Mouse (Mus musculus) liver, adult 2 months (tissue): ENCODE measurements at regions not wholly inside any gene's neighbourhood (a gene's known extent, or its start where the extent isn't known, plus 50 kb on each side); places are given as distances from the start of the nearest gene placed in this dataset.

Experiments
- DNase-seq: peaks from one replicate; pipeline ENCODE4 v3.0.0-alpha.2; 2011; ENCODE audit warnings: low read depth, low spot score; ENCODE audit errors: extremely low read depth
- H3K27ac ChIP-seq: fragments of 200-500 bp; replicated peaks from 2 replicates; pipeline ENCODE4 v1.5.1; 2012; ENCODE audit warnings: low read depth, mild to moderate bottlenecking, control low read depth, inconsistent platforms, low read length; ENCODE audit not compliant: insufficient read depth
- H3K27me3 ChIP-seq: fragments of 200-500 bp; 2 replicates; pipeline ENCODE4 v1.6.1; 2012; ENCODE audit warnings: mild to moderate bottlenecking, moderate library complexity, low read length, inconsistent platforms; ENCODE audit not compliant: control insufficient read depth, insufficient read depth
- H3K36me3 ChIP-seq: fragments of 200-500 bp; 2 replicates; pipeline ENCODE4 v1.6.1; 2012; ENCODE audit warnings: low read length, inconsistent platforms; ENCODE audit not compliant: control insufficient read depth, insufficient read depth
- H3K4me1 ChIP-seq: fragments of 200-500 bp; 2 replicates; pipeline ENCODE4 v1.6.1; 2011; ENCODE audit warnings: low read length; ENCODE audit not compliant: control insufficient read depth, insufficient read depth
- H3K4me3 ChIP-seq: fragments of 200-500 bp; 2 replicates; pipeline ENCODE4 v1.5.1; 2011; ENCODE audit warnings: low read depth, mild to moderate bottlenecking, control low read depth, low read length, moderate library complexity; ENCODE audit not compliant: insufficient read depth
- H3K79me2 ChIP-seq: fragments of 200-500 bp; 2 replicates; pipeline ENCODE4 v1.6.1; 2012; ENCODE audit warnings: inconsistent platforms, mild to moderate bottlenecking, low read length, moderate library complexity; ENCODE audit not compliant: control insufficient read depth, insufficient read depth
- H3K9ac ChIP-seq: fragments of 200-500 bp; 2 replicates; pipeline ENCODE4 v1.6.1; 2012; ENCODE audit warnings: low read depth, mild to moderate bottlenecking, control low read depth, inconsistent platforms, low read length
- CTCF ChIP-seq: fragments of 200-500 bp; IDR thresholded peaks from 2 replicates; pipeline ENCODE4 v1.5.1; 2011; ENCODE audit warnings: low read depth, low read length, control low read depth
- POLR2A ChIP-seq: fragments of 200-500 bp; IDR thresholded peaks from 2 replicates; pipeline ENCODE4 v1.6.1; 2011; ENCODE audit warnings: low read length, control low read depth; ENCODE audit not compliant: insufficient read depth; ENCODE audit errors: extremely low read depth
- WGBS: fragments of 180-500 bp; shearing (Covaris S2); methylation state at CpG from one replicate; pipeline ENCODE4 v1.1.7; 2018; 5-methylcytosine and 5-hydroxymethylcytosine counted together

DNA sequence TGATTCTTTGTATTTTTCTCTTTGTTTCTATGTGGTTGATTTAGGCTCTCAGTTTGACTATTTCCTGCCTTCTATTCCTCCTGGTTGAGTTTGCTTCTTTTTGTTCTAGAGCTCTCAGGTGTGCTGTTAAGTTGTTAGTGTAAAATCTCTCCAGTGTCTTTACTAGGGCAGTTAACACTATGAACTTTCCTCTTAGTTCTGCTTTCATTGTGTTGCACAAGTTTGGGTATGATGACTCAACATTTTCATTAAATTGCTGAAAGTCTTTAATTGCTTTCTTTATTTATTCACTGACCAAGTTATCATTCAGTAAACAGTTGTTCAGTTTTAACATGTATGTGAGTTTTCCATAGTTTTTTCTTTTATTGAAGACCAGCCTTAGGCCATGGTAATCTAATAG lies 772.9 kb upstream of the Marcks start:
- H3K4me3 ChIP-seq = no peak overlapping the region
- no peak overlapping the region for H3K9ac ChIP-seq
- no peaks in the 10 kb centered on the region for H3K27me3 ChIP-seq
- TF ChIP-seq CTCF (no peak), POLR2A (no peak)
- H3K36me3 ChIP-seq = no peaks in the 10 kb centered on the region
- peak; percentile 46 for DNase-seq
- no peaks in the 10 kb centered on the region for H3K79me2 ChIP-seq
- no peak overlapping the region for H3K27ac ChIP-seq
- no peaks in the 10 kb centered on the region for H3K4me1 ChIP-seq

DNA sequence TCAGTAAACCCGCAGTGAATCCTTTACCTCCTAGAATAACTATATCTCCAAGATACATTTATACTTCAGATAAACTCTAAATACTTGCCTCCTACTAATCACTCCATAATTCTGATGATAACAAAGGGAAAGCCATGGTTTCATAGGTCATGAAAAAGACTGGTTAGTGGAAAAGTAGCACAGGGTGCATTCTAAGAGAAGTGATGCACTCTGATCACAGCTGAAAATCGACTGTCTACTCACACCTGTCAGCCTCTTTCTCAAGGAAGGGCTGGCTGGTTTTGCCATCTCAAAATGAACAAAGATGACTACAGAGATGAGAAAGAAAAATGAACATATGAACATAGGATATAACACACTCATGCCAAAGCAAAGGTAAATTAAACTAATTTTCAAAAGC lies 769.6 kb upstream of the Marcks start:
- WGBS = 64% methylated on average over 2 of the region's 2 CpGs
- H3K27me3 ChIP-seq = no peaks in the 10 kb centered on the region

DNA sequence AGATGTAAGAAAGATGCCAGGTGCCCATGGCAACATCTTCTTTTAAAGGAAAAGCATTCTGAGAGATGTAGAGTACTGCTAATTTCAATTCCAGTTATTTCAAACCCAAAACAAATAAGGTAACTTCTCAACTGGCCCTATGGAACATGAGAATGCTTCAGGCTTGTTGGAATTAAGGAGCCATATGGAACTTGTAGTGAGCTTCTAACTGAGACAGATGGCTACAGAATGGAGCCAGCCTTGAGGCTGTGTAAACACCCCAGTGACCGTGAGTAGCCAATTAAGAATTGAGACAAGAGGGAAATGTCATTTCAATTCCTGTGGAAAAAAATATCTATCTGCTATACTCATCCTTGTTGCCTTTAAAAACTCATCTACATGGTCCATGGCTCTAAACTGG lies 769.0 kb upstream of the Marcks start:
- Histone ChIP-seq H3K9ac (no peak overlapping the region), H3K4me1 (no peaks in the 10 kb centered on the region), H3K79me2 (no peaks in the 10 kb centered on the region), H3K27ac (no peak overlapping the region), H3K27me3 (no peaks in the 10 kb centered on the region), H3K4me3 (no peak overlapping the region), H3K36me3 (no peaks in the 10 kb centered on the region)
- TF ChIP-seq CTCF (no peak), POLR2A (no peak)
- no peak for DNase-seq
- WGBS = 71% methylated on average over 1 of the region's 1 CpGs

More for the DNA sequence above, 769.6 kb upstream of the Marcks start:
- no peak overlapping the region for H3K4me3 ChIP-seq
- H3K9ac ChIP-seq = no peak overlapping the region
- TF ChIP-seq CTCF = no peak
- TF ChIP-seq POLR2A = no peak
- no peak overlapping the region for H3K27ac ChIP-seq
- no peaks in the 10 kb centered on the region for H3K36me3 ChIP-seq
- H3K4me1 ChIP-seq = no peaks in the 10 kb centered on the region
- DNase-seq = no peak
- no peaks in the 10 kb centered on the region for H3K79me2 ChIP-seq

DNA sequence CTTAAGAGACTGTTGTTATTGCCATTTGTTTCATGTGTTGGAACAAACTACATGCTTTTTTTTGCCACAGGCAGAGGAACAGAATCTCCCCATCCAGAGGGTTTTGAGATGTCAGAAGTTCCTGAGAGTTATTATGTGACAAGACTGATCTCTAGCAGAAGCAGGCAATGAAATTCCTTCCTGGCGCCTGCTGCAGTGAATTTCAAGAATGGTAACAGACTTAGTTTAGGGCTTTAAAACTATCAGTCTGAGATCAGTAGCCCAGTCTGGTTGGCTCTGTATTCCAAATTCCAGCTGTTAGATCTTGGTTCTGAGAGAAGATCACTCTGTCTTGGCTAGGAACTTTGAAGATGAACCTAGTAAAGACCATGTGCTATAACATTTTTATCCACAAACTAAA lies 749.2 kb upstream of the Marcks start:
- Histone ChIP-seq H3K27ac (no peak overlapping the region), H3K4me1 (no peaks in the 10 kb centered on the region), H3K79me2 (no peaks in the 10 kb centered on the region), H3K36me3 (no peaks in the 10 kb centered on the region), H3K9ac (no peak overlapping the region), H3K4me3 (no peak overlapping the region), H3K27me3 (no peaks in the 10 kb centered on the region)
- 90% methylated on average over 1 of the region's 1 CpGs for WGBS
- DNase-seq = no peak
- TF ChIP-seq CTCF (no peak), POLR2A (no peak)

DNA sequence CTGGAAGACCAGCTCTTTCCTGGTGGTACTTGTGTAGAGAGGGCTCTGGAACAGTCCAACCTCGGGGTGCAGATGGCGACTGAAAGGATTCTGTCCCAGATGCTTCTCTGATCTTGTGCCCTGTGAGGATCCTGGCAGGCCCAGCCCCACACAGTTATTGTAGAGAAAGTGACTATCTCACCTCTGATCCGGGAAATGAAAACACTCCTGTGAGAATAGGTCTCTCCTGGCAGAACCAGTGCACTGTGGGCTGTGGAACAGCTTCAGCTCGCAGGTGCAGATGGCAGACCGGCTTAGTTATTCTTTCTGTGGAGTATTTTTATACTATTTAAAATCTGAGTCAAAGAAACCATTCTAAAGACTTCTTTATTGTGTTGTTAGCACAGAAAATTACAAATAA lies 742.1 kb upstream of the Marcks start:
- Histone ChIP-seq H3K36me3 (no peaks in the 10 kb centered on the region), H3K4me1 (no peaks in the 10 kb centered on the region), H3K27ac (no peak overlapping the region), H3K9ac (no peak overlapping the region), H3K4me3 (no peak overlapping the region), H3K27me3 (no peaks in the 10 kb centered on the region), H3K79me2 (no peaks in the 10 kb centered on the region)
- 91% methylated on average over 5 of the region's 5 CpGs for WGBS
- TF ChIP-seq POLR2A = no peak
- no peak for TF ChIP-seq CTCF
- no peak for DNase-seq

DNA sequence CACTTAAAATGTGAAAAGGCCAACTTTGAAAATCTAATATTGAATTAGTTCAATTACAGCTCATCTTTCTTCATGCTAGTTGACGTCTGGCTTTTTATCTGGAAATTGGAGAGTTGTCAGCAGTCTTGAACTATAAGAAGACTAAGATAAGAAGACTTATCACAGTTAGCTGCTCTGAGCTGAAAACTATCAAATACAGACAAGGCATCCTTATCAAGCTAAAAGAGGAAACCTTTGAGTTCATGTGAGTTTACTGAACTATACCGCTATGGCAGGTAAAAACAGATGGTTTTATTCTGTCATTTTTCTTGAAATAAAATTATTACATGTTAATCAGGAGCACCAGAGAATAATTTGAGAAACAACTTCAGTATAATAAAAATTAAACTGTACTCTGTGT lies 735.2 kb upstream of the Marcks start:
- Histone ChIP-seq H3K4me1 (no peaks in the 10 kb centered on the region), H3K79me2 (no peaks in the 10 kb centered on the region), H3K27me3 (no peaks in the 10 kb centered on the region), H3K9ac (no peak overlapping the region), H3K36me3 (no peaks in the 10 kb centered on the region), H3K4me3 (no peak overlapping the region), H3K27ac (no peak overlapping the region)
- DNase-seq = no peak
- WGBS = 74% methylated on average over 2 of the region's 2 CpGs
- no peak for TF ChIP-seq POLR2A
- TF ChIP-seq CTCF = no peak
